Mouse (Mus musculus): ENCODE measurements around the gene Ift140.

Ift140 gene

GRCm38 (mm10) chr17:25080960-25081381 lies 65.1 kb downstream of the Ift140 start:
- TF ChIP-seq CTCF (conservative IDR thresholded peaks at IDR 0.05; ENCODE audit: low read length): no peak
- no peak for TF ChIP-seq POU5F1 (IDR thresholded peaks at IDR 0.05; ENCODE audit: borderline replicate concordance, low read length)
- no peaks in the 10 kb centered on the region for H3K9me3 ChIP-seq (ENCODE audit: low read length)
- H3K4me1 ChIP-seq (replicated peaks; ENCODE audit: low read depth, low read length): peaks cover 15% of the 10 kb centered on the region
- peaks cover 15% of the 10 kb centered on the region for H3K36me3 ChIP-seq (ENCODE audit: insufficient read depth, low read length)
- H3K4me3 ChIP-seq (replicated peaks; ENCODE audit: low read length): no peak overlapping the region
- H3K27me3 ChIP-seq (ENCODE audit: insufficient read depth, low read length): no peaks in the 10 kb centered on the region

GRCm38 (mm10) chr17:25082081-25082847 lies 66.4 kb downstream of the Ift140 start:
- H3K9me3 ChIP-seq (ENCODE audit: low read length): no peaks in the 10 kb centered on the region
- no peaks in the 10 kb centered on the region for H3K27me3 ChIP-seq (ENCODE audit: insufficient read depth, low read length)
- TF ChIP-seq POU5F1 (IDR thresholded peaks at IDR 0.05; ENCODE audit: borderline replicate concordance, low read length) (no peak), CTCF (conservative IDR thresholded peaks at IDR 0.05; ENCODE audit: low read length) (no peak), NANOG (IDR thresholded peaks at IDR 0.05; ENCODE audit: borderline replicate concordance, low read length) (no peak)
- H3K4me1 ChIP-seq (replicated peaks; ENCODE audit: low read depth, low read length): peaks cover 15% of the 10 kb centered on the region
- peaks cover 15% of the 10 kb centered on the region for H3K36me3 ChIP-seq (ENCODE audit: insufficient read depth, low read length)
- no peak overlapping the region for H3K4me3 ChIP-seq (replicated peaks; ENCODE audit: low read length)

GRCm38 (mm10) chr17:25082887-25083286 lies 67.0 kb downstream of the Ift140 start:
- Histone ChIP-seq H3K4me1 (replicated peaks; ENCODE audit: low read depth, low read length) (peaks cover 17% of the 10 kb centered on the region), H3K36me3 (ENCODE audit: insufficient read depth, low read length) (peaks cover 17% of the 10 kb centered on the region), H3K4me3 (replicated peaks; ENCODE audit: low read length) (no peak overlapping the region), H3K27me3 (ENCODE audit: insufficient read depth, low read length) (no peaks in the 10 kb centered on the region), H3K9me3 (ENCODE audit: low read length) (no peaks in the 10 kb centered on the region)
- TF ChIP-seq NANOG (IDR thresholded peaks at IDR 0.05; ENCODE audit: borderline replicate concordance, low read length) (no peak), POU5F1 (IDR thresholded peaks at IDR 0.05; ENCODE audit: borderline replicate concordance, low read length) (no peak), CTCF (conservative IDR thresholded peaks at IDR 0.05; ENCODE audit: low read length) (no peak)

GRCm38 (mm10) chr17:25083444-25083931 lies 67.6 kb downstream of the Ift140 start, which contains the start of gene Tmem204:
Gene Tmem204 (minus strand): TSS chr17:25083591.
- Histone ChIP-seq H3K9me3 (ENCODE audit: low read length) (no peaks in the 10 kb centered on the region), H3K27me3 (ENCODE audit: insufficient read depth, low read length) (no peaks in the 10 kb centered on the region), H3K4me3 (replicated peaks; ENCODE audit: low read length) (no peak within 1 kb of the TSS), H3K4me1 (replicated peaks; ENCODE audit: low read depth, low read length) (peaks cover 22% of the 10 kb centered on the region), H3K36me3 (ENCODE audit: insufficient read depth, low read length) (peaks cover 20% of the 10 kb centered on the region)
- TF ChIP-seq CTCF (conservative IDR thresholded peaks at IDR 0.05; ENCODE audit: low read length) (peak; percentile 30; the same call in 1 of the 2 replicates), POU5F1 (IDR thresholded peaks at IDR 0.05; ENCODE audit: borderline replicate concordance, low read length) (no peak)

GRCm38 (mm10) chr17:25084835-25085385 lies 69.0 kb downstream of the Ift140 start:
- Histone ChIP-seq H3K36me3 (ENCODE audit: insufficient read depth, low read length) (peaks cover 13% of the 10 kb centered on the region), H3K4me3 (replicated peaks; ENCODE audit: low read length) (no peak overlapping the region), H3K9me3 (ENCODE audit: low read length) (no peaks in the 10 kb centered on the region), H3K4me1 (replicated peaks; ENCODE audit: low read depth, low read length) (peaks cover 25% of the 10 kb centered on the region), H3K27me3 (ENCODE audit: insufficient read depth, low read length) (no peaks in the 10 kb centered on the region)
- no peak for TF ChIP-seq POU5F1 (IDR thresholded peaks at IDR 0.05; ENCODE audit: borderline replicate concordance, low read length)
- TF ChIP-seq CTCF (conservative IDR thresholded peaks at IDR 0.05; ENCODE audit: low read length): no peak
- no peak for TF ChIP-seq NANOG (IDR thresholded peaks at IDR 0.05; ENCODE audit: borderline replicate concordance, low read length)

- Histone ChIP-seq H3K4me1 (replicated peaks; ENCODE audit: low read depth, low read length) (peaks cover 13% of the 10 kb centered on the region), H3K36me3 (ENCODE audit: insufficient read depth, low read length) (peaks cover 9% of the 10 kb centered on the region), H3K9me3 (ENCODE audit: low read length) (no peaks in the 10 kb centered on the region), H3K27me3 (ENCODE audit: insufficient read depth, low read length) (no peaks in the 10 kb centered on the region), H3K4me3 (replicated peaks; ENCODE audit: low read length) (no peak overlapping the region)
- TF ChIP-seq POU5F1 (IDR thresholded peaks at IDR 0.05; ENCODE audit: borderline replicate concordance, low read length) (no peak), CTCF (conservative IDR thresholded peaks at IDR 0.05; ENCODE audit: low read length) (no peak), NANOG (IDR thresholded peaks at IDR 0.05; ENCODE audit: borderline replicate concordance, low read length) (no peak)
These were observed 70.8 kb downstream of the Ift140 start for GRCm38 (mm10) chr17:25086724-25087123.

- Histone ChIP-seq H3K4me3 (replicated peaks; ENCODE audit: low read length) (no peak overlapping the region), H3K4me1 (replicated peaks; ENCODE audit: low read depth, low read length) (peaks cover 10% of the 10 kb centered on the region), H3K27me3 (ENCODE audit: insufficient read depth, low read length) (no peaks in the 10 kb centered on the region), H3K9me3 (ENCODE audit: low read length) (no peaks in the 10 kb centered on the region), H3K36me3 (ENCODE audit: insufficient read depth, low read length) (peaks cover 23% of the 10 kb centered on the region)
- TF ChIP-seq CTCF (conservative IDR thresholded peaks at IDR 0.05; ENCODE audit: low read length): peak; percentile 36
- no peak for TF ChIP-seq POU5F1 (IDR thresholded peaks at IDR 0.05; ENCODE audit: borderline replicate concordance, low read length)
- TF ChIP-seq NANOG (IDR thresholded peaks at IDR 0.05; ENCODE audit: borderline replicate concordance, low read length): no peak
These were observed 73.3 kb downstream of the Ift140 start for GRCm38 (mm10) chr17:25089158-25089557.

GRCm38 (mm10) chr17:25090450-25090849 lies 74.6 kb downstream of the Ift140 start:
- Histone ChIP-seq H3K4me1 (replicated peaks; ENCODE audit: low read depth, low read length) (peaks cover 10% of the 10 kb centered on the region), H3K9me3 (ENCODE audit: low read length) (no peaks in the 10 kb centered on the region), H3K27me3 (ENCODE audit: insufficient read depth, low read length) (no peaks in the 10 kb centered on the region), H3K4me3 (replicated peaks; ENCODE audit: low read length) (no peak overlapping the region), H3K36me3 (ENCODE audit: insufficient read depth, low read length) (peaks cover 29% of the 10 kb centered on the region)
- TF ChIP-seq NANOG (IDR thresholded peaks at IDR 0.05; ENCODE audit: borderline replicate concordance, low read length): no peak
- TF ChIP-seq CTCF (conservative IDR thresholded peaks at IDR 0.05; ENCODE audit: low read length): no peak
- TF ChIP-seq POU5F1 (IDR thresholded peaks at IDR 0.05; ENCODE audit: borderline replicate concordance, low read length): no peak
